Mouse (Mus musculus): ENCODE measurements around the gene Grasp. TPM values are rescaled to one million over a fixed set of nuclear protein-coding genes. Genes with fewer than 3 reads are reported as not detected.

Grasp gene
- polyA plus RNA-seq, 1 experiment from 2014 or later = 1.1 TPM

DNA sequence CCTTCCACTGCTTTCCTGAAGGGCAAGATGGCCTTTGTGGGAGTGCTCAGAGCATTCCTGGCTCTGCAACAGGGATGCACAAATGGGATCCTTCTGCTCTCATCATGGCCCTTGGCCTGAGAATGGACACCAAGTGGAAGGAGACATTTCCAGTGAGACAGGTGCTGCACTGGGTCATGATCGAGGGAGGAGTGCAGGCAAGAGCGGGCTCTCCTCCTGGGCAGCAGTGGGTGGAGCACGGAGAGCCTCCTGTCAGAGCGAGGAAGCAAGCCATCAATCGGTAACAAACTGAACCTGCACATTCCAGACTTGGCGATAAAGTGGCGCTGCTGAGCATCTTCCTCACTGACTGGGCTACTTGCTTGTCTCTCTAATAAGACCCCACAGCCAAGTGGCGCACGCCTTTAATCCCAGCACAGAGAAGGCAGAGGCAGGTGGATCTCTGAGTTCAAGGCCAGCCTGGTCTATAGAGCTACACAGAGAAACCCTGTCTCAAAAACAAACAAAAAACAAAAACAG is 23.2 kb upstream of the Grasp start:
- WGBS = 99% methylated on average over 9 of the region's 9 CpGs
- H3K4me1 ChIP-seq (ENCODE audit: control insufficient read depth, insufficient read depth, low read depth, low read length) = no peaks in the 10 kb centered on the region
- H3K27me3 ChIP-seq (replicated peaks; ENCODE audit: control insufficient read depth, insufficient read depth, low read length) = no peaks in the 10 kb centered on the region
- H3K4me2 ChIP-seq (ENCODE audit: low read length) = no peak overlapping the region
- H3K9ac ChIP-seq (ENCODE audit: low read depth, low read length) = no peak overlapping the region
- H3K36me3 ChIP-seq (ENCODE audit: control insufficient read depth, insufficient read depth, low read length) = peaks cover 52% of the 10 kb centered on the region
- no peak overlapping the region for H3K4me3 ChIP-seq (ENCODE audit: low read length)
- H3K9me3 ChIP-seq (ENCODE audit: control insufficient read depth, low read length) = no peaks in the 10 kb centered on the region
- H3K27ac ChIP-seq (ENCODE audit: low read depth, low read length) = no peak overlapping the region
- no peak for ATAC-seq

DNA sequence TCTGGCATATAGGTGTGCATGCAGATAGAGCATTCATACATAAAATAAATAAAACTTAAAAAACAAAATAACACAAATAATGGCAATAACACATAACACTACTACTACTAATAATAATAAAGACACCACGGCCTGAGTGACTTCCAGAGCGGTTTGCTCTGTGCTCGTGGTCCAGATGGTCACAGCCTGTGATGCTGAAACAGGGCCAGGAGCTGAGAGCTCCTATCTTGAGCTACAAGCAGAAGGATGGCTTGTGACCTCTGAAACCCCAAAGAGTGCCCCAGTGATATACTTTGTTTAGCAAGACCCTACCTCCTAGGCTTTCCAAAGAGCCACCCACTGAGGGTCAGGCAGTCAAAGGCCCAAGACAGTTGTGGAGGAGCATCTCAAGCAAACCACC is 22.6 kb upstream of the Grasp start:
- no peak overlapping the region for H3K4me2 ChIP-seq (ENCODE audit: low read length)
- H3K27me3 ChIP-seq (replicated peaks; ENCODE audit: control insufficient read depth, insufficient read depth, low read length) = no peaks in the 10 kb centered on the region
- ATAC-seq = no peak

DNA sequence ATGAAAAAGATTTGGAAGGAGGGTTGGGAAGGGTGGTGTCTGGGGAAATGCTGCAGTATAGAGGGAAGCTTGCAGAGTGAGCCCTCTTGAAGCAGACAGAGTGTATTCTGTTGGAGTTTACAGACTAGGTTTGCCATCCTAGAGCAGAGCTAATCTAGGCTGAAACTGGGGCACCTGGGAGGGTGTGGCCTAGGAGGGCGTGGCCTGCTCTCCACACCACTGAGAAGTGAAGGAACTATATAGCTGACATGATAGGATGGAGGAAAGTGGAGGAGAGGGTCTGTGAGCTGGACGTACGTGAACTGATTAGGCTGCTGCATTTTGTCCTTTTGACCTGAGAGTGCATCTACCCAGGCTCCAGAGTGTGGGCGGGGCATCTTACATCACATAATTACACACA is 20.3 kb upstream of the Grasp start:
- no peaks in the 10 kb centered on the region for H3K9me3 ChIP-seq (ENCODE audit: control insufficient read depth, low read length)
- H3K4me2 ChIP-seq (ENCODE audit: low read length) = no peak overlapping the region
- no peaks in the 10 kb centered on the region for H3K27me3 ChIP-seq (replicated peaks; ENCODE audit: control insufficient read depth, insufficient read depth, low read length)
- H3K4me1 ChIP-seq (ENCODE audit: control insufficient read depth, insufficient read depth, low read depth, low read length) = no peaks in the 10 kb centered on the region
- peaks cover 54% of the 10 kb centered on the region for H3K36me3 ChIP-seq (ENCODE audit: control insufficient read depth, insufficient read depth, low read length)
- H3K27ac ChIP-seq (ENCODE audit: low read depth, low read length) = no peak overlapping the region
- 92% methylated on average over 4 of the region's 4 CpGs for WGBS
- ATAC-seq = no peak
- no peak overlapping the region for H3K9ac ChIP-seq (ENCODE audit: low read depth, low read length)
- no peak overlapping the region for H3K4me3 ChIP-seq (ENCODE audit: low read length)

More for the DNA sequence above, 22.6 kb upstream of the Grasp start:
- no peak overlapping the region for H3K27ac ChIP-seq (ENCODE audit: low read depth, low read length)
- H3K4me3 ChIP-seq (ENCODE audit: low read length) = no peak overlapping the region
- no peaks in the 10 kb centered on the region for H3K9me3 ChIP-seq (ENCODE audit: control insufficient read depth, low read length)
- H3K9ac ChIP-seq (ENCODE audit: low read depth, low read length) = no peak overlapping the region
- H3K4me1 ChIP-seq (ENCODE audit: control insufficient read depth, insufficient read depth, low read depth, low read length) = no peaks in the 10 kb centered on the region
- peaks cover 51% of the 10 kb centered on the region for H3K36me3 ChIP-seq (ENCODE audit: control insufficient read depth, insufficient read depth, low read length)
- WGBS = 86% methylated on average over 3 of the region's 3 CpGs

DNA sequence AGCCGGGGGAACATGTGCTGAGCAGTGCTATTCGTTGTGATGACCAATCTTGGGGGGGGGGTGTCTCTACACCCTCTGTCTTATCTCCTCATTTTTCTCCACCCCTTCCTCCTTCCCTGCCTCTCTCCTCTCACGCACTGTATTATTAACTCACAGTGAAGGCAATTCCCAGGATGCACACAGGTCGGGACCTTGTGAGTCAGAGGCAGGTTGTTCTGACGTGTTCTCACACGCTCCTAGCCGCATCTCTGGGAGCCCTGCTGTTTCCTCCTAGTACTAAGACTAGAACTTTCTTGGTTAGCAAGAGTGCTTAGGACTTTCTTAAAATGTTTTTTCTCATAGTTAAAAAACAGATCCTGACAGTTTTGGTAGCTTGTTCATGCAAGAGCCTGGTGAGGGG is 19.2 kb upstream of the Grasp start:
- peaks cover 56% of the 10 kb centered on the region for H3K36me3 ChIP-seq (ENCODE audit: control insufficient read depth, insufficient read depth, low read length)
- H3K4me2 ChIP-seq (ENCODE audit: low read length) = no peak overlapping the region
- H3K27ac ChIP-seq (ENCODE audit: low read depth, low read length) = no peak overlapping the region
- no peak overlapping the region for H3K9ac ChIP-seq (ENCODE audit: low read depth, low read length)
- no peaks in the 10 kb centered on the region for H3K4me1 ChIP-seq (ENCODE audit: control insufficient read depth, insufficient read depth, low read depth, low read length)
- H3K27me3 ChIP-seq (replicated peaks; ENCODE audit: control insufficient read depth, insufficient read depth, low read length) = no peaks in the 10 kb centered on the region
- no peak overlapping the region for H3K4me3 ChIP-seq (ENCODE audit: low read length)
- ATAC-seq = no peak
- H3K9me3 ChIP-seq (ENCODE audit: control insufficient read depth, low read length) = no peaks in the 10 kb centered on the region
- 78% methylated on average over 7 of the region's 7 CpGs for WGBS

DNA sequence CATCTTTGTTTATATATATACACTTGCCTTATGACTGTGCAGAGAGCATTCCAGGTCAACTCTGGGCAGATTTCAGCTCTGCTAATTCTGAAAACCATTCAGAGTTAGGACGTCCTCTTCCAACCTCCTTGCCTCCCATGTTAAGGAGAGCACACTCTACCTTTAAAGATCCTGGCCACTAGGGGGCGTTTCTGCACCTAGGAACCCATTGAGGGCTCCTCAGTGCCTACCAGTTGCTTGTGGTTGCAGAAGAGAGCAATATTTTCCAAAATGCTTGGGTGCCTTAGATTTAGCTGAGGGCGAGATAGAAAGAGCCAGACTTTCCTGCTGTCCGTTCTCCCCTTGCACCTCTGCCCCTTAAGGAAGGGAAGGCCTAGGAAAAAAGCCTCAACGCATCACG is 13.8 kb upstream of the Grasp start:
- Histone ChIP-seq H3K27ac (ENCODE audit: low read depth, low read length) (no peak overlapping the region), H3K4me3 (ENCODE audit: low read length) (no peak overlapping the region), H3K27me3 (replicated peaks; ENCODE audit: control insufficient read depth, insufficient read depth, low read length) (no peaks in the 10 kb centered on the region), H3K4me1 (ENCODE audit: control insufficient read depth, insufficient read depth, low read depth, low read length) (no peaks in the 10 kb centered on the region), H3K36me3 (ENCODE audit: control insufficient read depth, insufficient read depth, low read length) (peaks cover 32% of the 10 kb centered on the region), H3K9me3 (ENCODE audit: control insufficient read depth, low read length) (no peaks in the 10 kb centered on the region), H3K4me2 (ENCODE audit: low read length) (no peak overlapping the region), H3K9ac (ENCODE audit: low read depth, low read length) (no peak overlapping the region)
- ATAC-seq = peak; percentile 5; the same call in 1 of the 2 replicates
- 64% methylated on average over 6 of the region's 6 CpGs for WGBS

DNA sequence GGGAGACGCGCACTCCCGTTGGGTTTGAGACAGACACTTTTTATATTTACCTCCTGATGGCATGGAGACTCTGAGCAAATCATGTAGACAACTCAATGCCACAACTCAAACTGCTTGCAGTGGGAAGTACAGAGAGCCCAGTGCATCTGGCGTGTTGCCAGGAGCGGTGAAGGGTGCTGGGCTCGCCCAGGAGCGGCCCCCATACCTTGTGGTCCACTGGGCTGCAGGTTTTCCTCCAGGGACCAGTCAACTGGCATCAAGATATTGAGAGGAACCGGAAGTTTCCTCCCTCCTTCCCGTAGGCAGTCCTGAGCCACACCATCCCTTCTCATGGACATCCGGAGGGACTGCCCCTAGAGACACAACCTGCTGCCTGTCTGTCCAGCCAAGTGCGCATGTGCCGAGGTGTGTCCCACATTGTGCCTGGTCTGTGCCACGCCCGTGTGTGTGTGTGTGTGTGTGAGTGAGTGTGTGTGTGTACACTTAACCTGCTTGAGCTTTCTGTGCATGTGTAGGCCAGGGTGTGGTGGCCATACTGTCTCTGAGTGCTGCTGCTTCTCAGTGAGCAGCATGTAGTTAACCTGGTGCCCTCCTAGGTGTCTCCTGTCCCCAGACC is 12.9 kb upstream of the Grasp start:
- no peak overlapping the region for H3K4me3 ChIP-seq (ENCODE audit: low read length)
- no peak overlapping the region for H3K27ac ChIP-seq (ENCODE audit: low read depth, low read length)
- H3K9ac ChIP-seq (ENCODE audit: low read depth, low read length) = no peak overlapping the region
- WGBS = 92% methylated on average over 14 of the region's 14 CpGs
- no peaks in the 10 kb centered on the region for H3K27me3 ChIP-seq (replicated peaks; ENCODE audit: control insufficient read depth, insufficient read depth, low read length)
- H3K9me3 ChIP-seq (ENCODE audit: control insufficient read depth, low read length) = no peaks in the 10 kb centered on the region
- peaks cover 31% of the 10 kb centered on the region for H3K36me3 ChIP-seq (ENCODE audit: control insufficient read depth, insufficient read depth, low read length)
- H3K4me2 ChIP-seq (ENCODE audit: low read length) = no peak overlapping the region
- H3K4me1 ChIP-seq (ENCODE audit: control insufficient read depth, insufficient read depth, low read depth, low read length) = no peaks in the 10 kb centered on the region
- ATAC-seq = no peak

DNA sequence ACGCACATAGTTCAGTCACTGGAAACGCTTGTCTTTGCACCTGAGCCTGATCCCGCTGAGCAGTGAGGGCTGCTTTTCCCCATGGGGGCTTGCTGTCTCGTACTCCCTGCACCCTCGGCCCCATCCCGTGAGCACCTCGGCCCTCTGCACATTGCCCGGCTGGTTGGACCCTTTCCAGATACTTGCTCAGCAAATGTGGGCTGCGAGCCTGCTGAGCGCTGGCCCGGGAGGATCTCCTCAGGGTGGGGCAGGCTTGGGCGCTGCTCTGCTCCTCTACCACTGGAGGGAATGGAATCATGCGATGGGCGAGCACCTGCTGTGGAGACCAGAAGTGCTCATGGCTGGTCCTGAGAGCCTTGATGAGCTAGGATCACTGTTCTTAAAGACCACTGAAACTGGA is 11.6 kb upstream of the Grasp start:
- no peak; the same call in 1 of the 2 replicates for ATAC-seq
- no peak overlapping the region for H3K27ac ChIP-seq (ENCODE audit: low read depth, low read length)
- H3K4me1 ChIP-seq (ENCODE audit: control insufficient read depth, insufficient read depth, low read depth, low read length) = no peaks in the 10 kb centered on the region
- H3K9ac ChIP-seq (ENCODE audit: low read depth, low read length) = no peak overlapping the region
- H3K36me3 ChIP-seq (ENCODE audit: control insufficient read depth, insufficient read depth, low read length) = peaks cover 27% of the 10 kb centered on the region
- no peak overlapping the region for H3K4me3 ChIP-seq (ENCODE audit: low read length)
- no peaks in the 10 kb centered on the region for H3K27me3 ChIP-seq (replicated peaks; ENCODE audit: control insufficient read depth, insufficient read depth, low read length)
- 75% methylated on average over 14 of the region's 14 CpGs for WGBS
- H3K9me3 ChIP-seq (ENCODE audit: control insufficient read depth, low read length) = no peaks in the 10 kb centered on the region
- no peak overlapping the region for H3K4me2 ChIP-seq (ENCODE audit: low read length)

DNA sequence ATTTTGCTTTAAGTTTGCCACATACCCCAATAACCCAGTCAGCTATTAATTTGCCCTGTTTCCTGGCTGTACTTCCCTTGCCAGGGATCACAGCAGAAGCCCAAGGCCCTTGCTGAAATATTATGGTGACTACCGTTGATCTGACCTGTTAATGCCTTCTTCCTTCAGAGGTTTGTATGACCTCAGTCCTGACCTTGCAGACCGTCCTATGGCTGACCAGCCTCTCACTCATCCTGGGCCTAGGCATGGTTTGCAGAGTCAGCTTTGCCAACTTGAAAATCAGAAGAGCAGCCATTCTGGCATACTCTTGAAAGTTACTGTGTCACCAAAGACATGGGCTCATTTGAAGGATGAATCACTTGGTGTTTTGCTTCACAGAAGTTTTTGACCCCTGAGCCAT is 8.9 kb upstream of the Grasp start:
- WGBS = 78% methylated on average over 2 of the region's 2 CpGs
- Histone ChIP-seq H3K9me3 (ENCODE audit: control insufficient read depth, low read length) (no peaks in the 10 kb centered on the region), H3K4me3 (ENCODE audit: low read length) (no peak overlapping the region), H3K4me1 (ENCODE audit: control insufficient read depth, insufficient read depth, low read depth, low read length) (no peaks in the 10 kb centered on the region), H3K9ac (ENCODE audit: low read depth, low read length) (no peak overlapping the region), H3K27ac (ENCODE audit: low read depth, low read length) (no peak overlapping the region), H3K27me3 (replicated peaks; ENCODE audit: control insufficient read depth, insufficient read depth, low read length) (no peaks in the 10 kb centered on the region), H3K4me2 (ENCODE audit: low read length) (no peak overlapping the region), H3K36me3 (ENCODE audit: control insufficient read depth, insufficient read depth, low read length) (peaks cover 16% of the 10 kb centered on the region; the same call in 1 of the 2 replicates)
- no peak for ATAC-seq

DNA sequence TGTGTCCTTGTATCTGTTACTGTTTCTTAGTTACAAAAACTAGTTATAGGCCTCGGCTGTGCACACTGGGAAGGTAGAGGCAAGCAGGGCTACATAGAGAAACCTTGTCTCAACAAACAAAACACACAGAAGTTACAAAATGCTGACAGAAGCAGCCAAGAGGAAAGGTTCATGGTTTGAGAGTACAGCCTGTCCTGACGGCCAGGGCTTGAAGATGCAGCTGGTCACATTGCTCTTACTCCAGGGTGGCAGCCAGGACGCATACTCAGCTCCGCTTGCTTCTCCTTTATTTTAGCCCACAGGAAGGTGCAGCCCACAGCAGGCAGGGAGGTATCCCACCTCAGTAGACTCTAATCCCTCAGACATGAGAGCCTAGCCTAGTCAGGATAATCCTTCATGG is 8.0 kb upstream of the Grasp start:
- Histone ChIP-seq H3K4me2 (ENCODE audit: low read length) (no peak overlapping the region), H3K9me3 (ENCODE audit: control insufficient read depth, low read length) (no peaks in the 10 kb centered on the region), H3K36me3 (ENCODE audit: control insufficient read depth, insufficient read depth, low read length) (peaks cover 11% of the 10 kb centered on the region; the same call in 1 of the 2 replicates), H3K27ac (ENCODE audit: low read depth, low read length) (no peak overlapping the region), H3K4me1 (ENCODE audit: control insufficient read depth, insufficient read depth, low read depth, low read length) (no peaks in the 10 kb centered on the region), H3K4me3 (ENCODE audit: low read length) (no peak overlapping the region), H3K9ac (ENCODE audit: low read depth, low read length) (no peak overlapping the region), H3K27me3 (replicated peaks; ENCODE audit: control insufficient read depth, insufficient read depth, low read length) (no peaks in the 10 kb centered on the region)
- 78% methylated on average over 4 of the region's 4 CpGs for WGBS
- ATAC-seq = no peak

All from hindbrain, embryonic 16.5 days (tissue).